Mouse (Mus musculus): ENCODE data around the gene Gna15.

- TF ChIP-seq POLR2A (IDR thresholded peaks at IDR 0.05; ENCODE audit: borderline replicate concordance, extremely low read depth, insufficient read depth, insufficient read length, poor library complexity, severe bottlenecking) (no peak), CTCF (IDR thresholded peaks at IDR 0.05; ENCODE audit: borderline replicate concordance, extremely low read depth, insufficient read depth, insufficient read length) (no peak)
Observed at GRCm38 (mm10) chr10:81542727-81543460, 18.9 kb upstream of the Gna15 start.
